Mouse (Mus musculus): ENCODE results near the gene Gm8113. TPM values are rescaled to one million over a fixed set of nuclear protein-coding genes. Genes with fewer than 3 reads are reported as not detected.
"Not testable (repeated sequence)": the region's sequence is repeated elsewhere in the genome, so short reads cannot be mapped to it uniquely, and the experiment has no call there.

Gene Gm8113
- polyA plus RNA-seq, 1 experiment from 2014 or later = 17.8 TPM

DNA sequence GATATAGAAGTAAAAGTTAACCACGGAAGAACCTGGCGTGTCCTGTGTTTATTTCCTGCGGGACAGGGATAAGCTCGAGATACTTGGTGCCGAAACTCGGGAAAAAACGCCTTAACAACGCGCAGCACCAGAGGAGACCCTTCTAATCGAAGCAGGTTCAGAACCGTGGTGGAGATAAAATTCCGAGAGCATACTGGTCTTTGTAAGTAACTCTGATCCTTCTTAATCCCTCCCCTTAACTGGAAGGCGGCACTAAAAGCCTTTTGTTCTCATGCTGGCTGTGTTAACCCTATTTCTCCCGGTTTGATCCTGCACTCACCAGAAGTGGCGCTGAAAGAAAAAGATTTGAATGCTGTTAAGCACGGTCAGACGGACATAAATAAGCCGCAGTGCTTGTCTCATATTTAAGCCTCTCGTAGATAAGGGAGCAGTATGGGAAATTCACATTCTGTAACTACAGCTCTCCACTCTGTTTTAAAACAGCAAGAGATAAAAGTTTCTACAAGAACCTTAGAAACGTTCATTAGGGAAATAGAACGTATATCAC, 287 bp downstream of the Gm8113 start:
- H3K4me1 ChIP-seq (ENCODE audit: insufficient read depth, low read length); H3K27me3 ChIP-seq (ENCODE audit: insufficient read depth, low read length); H3K36me3 ChIP-seq (ENCODE audit: insufficient read depth, low read length); H3K9me3 ChIP-seq (ENCODE audit: low read length): not testable (repeated sequence)
- Histone ChIP-seq H3K27ac (ENCODE audit: low read length) (peak overlapping the region; percentile 86), H3K4me2 (replicated peaks; ENCODE audit: low read depth, low read length) (peak overlapping the region; percentile 43), H3K4me3 (ENCODE audit: low read length) (peak overlapping the region; percentile 50), H3K9ac (replicated peaks; ENCODE audit: low read length) (peak overlapping the region; percentile 72)
- ATAC-seq (ENCODE audit: low FRiP score, low TSS enrichment) = peak; percentile 91
- 6% methylated on average over 21 of the region's 21 CpGs for WGBS

DNA sequence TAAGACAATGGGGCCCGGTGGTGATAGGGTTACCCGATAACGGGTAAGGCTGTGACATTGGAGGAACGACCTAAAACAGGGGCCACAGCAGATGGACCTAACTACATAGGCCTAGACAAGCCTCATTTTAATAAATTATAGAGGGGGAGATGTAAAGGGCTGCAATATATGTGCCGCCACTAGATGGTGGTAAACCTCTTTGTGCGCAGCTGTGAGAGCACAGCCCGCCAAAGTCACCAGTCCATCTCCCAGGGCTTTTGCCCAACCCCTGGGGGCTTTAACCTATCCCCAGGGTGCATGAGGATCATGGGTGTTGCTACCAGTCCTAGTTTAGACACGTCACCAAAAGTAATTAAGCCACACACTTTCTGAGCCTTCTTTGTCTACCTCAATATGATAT, 7.8 kb downstream of the Gm8113 start:
- H3K27me3 ChIP-seq (ENCODE audit: insufficient read depth, low read length); H3K27ac ChIP-seq (ENCODE audit: low read length); H3K4me2 ChIP-seq (replicated peaks; ENCODE audit: low read depth, low read length); ATAC-seq (ENCODE audit: low FRiP score, low TSS enrichment); H3K9ac ChIP-seq (replicated peaks; ENCODE audit: low read length); H3K36me3 ChIP-seq (ENCODE audit: insufficient read depth, low read length); H3K4me1 ChIP-seq (ENCODE audit: insufficient read depth, low read length); H3K9me3 ChIP-seq (ENCODE audit: low read length); H3K4me3 ChIP-seq (ENCODE audit: low read length): not testable (repeated sequence)
- 22% methylated on average over 8 of the region's 8 CpGs for WGBS

DNA sequence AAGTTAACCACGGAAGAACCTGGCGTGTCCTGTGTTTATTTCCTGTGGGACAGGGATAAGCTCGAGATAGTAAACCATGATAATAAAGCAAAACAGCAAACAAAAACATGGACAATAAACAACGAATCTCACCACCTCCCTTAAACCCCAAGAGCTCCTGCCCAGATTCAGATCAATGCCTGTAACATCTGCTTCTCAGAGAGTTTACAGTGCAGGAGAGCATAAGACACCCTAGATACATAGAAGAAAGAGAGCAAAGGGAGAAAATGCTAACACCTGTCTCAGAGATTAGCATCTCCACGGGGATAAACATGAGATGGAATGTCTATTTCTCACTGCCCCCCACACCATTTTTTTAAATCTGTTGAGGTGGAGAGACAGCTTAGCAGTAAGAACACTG, 8.2 kb downstream of the Gm8113 start:
- not testable (repeated sequence) for H3K27ac ChIP-seq (ENCODE audit: low read length); H3K4me1 ChIP-seq (ENCODE audit: insufficient read depth, low read length); H3K4me3 ChIP-seq (ENCODE audit: low read length); H3K36me3 ChIP-seq (ENCODE audit: insufficient read depth, low read length); H3K27me3 ChIP-seq (ENCODE audit: insufficient read depth, low read length); H3K4me2 ChIP-seq (replicated peaks; ENCODE audit: low read depth, low read length); H3K9ac ChIP-seq (replicated peaks; ENCODE audit: low read length); ATAC-seq (ENCODE audit: low FRiP score, low TSS enrichment); H3K9me3 ChIP-seq (ENCODE audit: low read length)
- WGBS = 53% methylated on average over 5 of the region's 5 CpGs

DNA sequence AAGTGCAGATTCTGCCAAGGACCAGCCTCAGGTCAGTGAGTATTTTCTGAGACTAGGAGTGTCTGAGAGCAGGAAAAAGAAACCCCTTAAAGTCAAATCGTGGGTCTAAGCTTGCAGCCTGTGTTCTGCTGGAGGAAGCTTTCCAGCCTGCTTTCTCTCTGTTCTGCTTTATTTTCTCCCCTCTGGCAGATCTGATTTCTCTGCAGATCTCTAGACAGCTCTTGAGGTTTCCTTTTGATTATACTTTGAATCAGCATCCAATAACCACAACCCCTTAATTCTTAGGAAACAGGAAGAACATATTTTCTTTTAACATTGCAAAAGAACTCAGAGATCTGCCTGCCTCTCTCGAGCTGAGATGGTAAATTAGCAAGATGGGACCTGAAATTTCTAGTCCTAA, 28.2 kb downstream of the Gm8113 start:
- not testable (repeated sequence) for H3K36me3 ChIP-seq (ENCODE audit: insufficient read depth, low read length); H3K27ac ChIP-seq (ENCODE audit: low read length); H3K9me3 ChIP-seq (ENCODE audit: low read length); H3K4me3 ChIP-seq (ENCODE audit: low read length); H3K4me2 ChIP-seq (replicated peaks; ENCODE audit: low read depth, low read length); H3K27me3 ChIP-seq (ENCODE audit: insufficient read depth, low read length); H3K9ac ChIP-seq (replicated peaks; ENCODE audit: low read length); ATAC-seq (ENCODE audit: low FRiP score, low TSS enrichment); H3K4me1 ChIP-seq (ENCODE audit: insufficient read depth, low read length)
- WGBS = 36% methylated on average over 1 of the region's 2 CpGs

DNA sequence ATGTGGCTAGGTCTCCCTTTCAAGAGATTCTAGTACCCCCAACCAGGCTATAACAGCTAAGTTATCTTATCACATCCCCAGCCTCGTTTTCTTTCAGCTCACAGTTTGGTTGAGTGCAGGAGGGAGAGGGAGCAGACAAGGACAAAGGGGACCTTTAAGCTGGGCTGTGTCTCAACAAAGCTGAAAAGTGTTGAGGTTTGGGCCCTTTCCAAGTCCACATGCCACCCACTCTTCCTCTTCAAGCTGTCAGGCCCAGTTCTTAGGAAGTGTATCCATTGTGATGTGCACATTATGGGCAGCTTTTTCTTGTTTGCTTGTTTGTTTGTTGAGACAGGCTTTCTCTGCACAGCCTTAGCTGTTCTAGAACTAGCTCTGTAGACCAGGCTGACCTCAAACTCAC, 29.9 kb downstream of the Gm8113 start:
- not testable (repeated sequence) for ATAC-seq (ENCODE audit: low FRiP score, low TSS enrichment); H3K27me3 ChIP-seq (ENCODE audit: insufficient read depth, low read length)
- WGBS = no CpG with 5 or more reads among the region's 1 CpGs

DNA sequence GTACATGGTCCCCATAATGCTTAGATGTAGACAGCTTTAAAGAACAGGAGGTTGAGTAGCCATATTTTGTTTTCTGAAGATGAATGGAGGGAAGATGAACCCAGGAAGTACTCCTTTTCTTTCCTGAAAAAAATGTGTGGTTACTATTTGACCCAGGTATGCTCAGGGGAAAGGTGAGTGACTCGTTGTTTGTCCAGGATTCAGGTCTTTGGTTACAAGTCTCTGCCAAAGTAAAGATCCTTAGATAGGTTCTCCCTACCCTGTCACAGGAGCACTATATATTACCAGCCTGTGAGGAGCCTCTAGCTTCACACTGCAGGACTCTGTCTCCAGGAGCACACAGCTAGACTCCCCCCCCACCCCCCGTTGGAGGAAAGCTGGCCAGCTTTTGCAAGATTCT, 31.6 kb downstream of the Gm8113 start, which contains the start of gene Ang5:
Gene Ang5, plus strand, starts transcription at position 301 of the 400 bp plus-strand sequence.
- no CpG with 5 or more reads among the region's 2 CpGs for WGBS
- H3K36me3 ChIP-seq (ENCODE audit: insufficient read depth, low read length); H3K27ac ChIP-seq (ENCODE audit: low read length); H3K4me1 ChIP-seq (ENCODE audit: insufficient read depth, low read length); ATAC-seq (ENCODE audit: low FRiP score, low TSS enrichment); H3K27me3 ChIP-seq (ENCODE audit: insufficient read depth, low read length); H3K4me3 ChIP-seq (ENCODE audit: low read length); H3K9me3 ChIP-seq (ENCODE audit: low read length); H3K9ac ChIP-seq (replicated peaks; ENCODE audit: low read length); H3K4me2 ChIP-seq (replicated peaks; ENCODE audit: low read depth, low read length): not testable (repeated sequence)

More for the DNA sequence above, 29.9 kb downstream of the Gm8113 start:
- H3K4me1 ChIP-seq (ENCODE audit: insufficient read depth, low read length); H3K36me3 ChIP-seq (ENCODE audit: insufficient read depth, low read length); H3K27ac ChIP-seq (ENCODE audit: low read length); H3K4me2 ChIP-seq (replicated peaks; ENCODE audit: low read depth, low read length); H3K9me3 ChIP-seq (ENCODE audit: low read length); H3K4me3 ChIP-seq (ENCODE audit: low read length); H3K9ac ChIP-seq (replicated peaks; ENCODE audit: low read length): not testable (repeated sequence)

Other genes starting within 250 kb of the Gm8113 start
- not detected in 2 replicates for gene Gm8165, start 248.2 kb upstream of the Gm8113 start, polyA plus RNA-seq (2015; fragmentation: Nextera tagmentation; extraction: Ambion mirVana)
- 0.92 and 0.96 TPM in 2 replicates for gene Gm7324, start 227.6 kb upstream of the Gm8113 start, polyA plus RNA-seq (2015; fragmentation: Nextera tagmentation; extraction: Ambion mirVana)
- not detected in 2 replicates for gene Gm16506, start 197.9 kb upstream of the Gm8113 start, polyA plus RNA-seq (2015; fragmentation: Nextera tagmentation; extraction: Ambion mirVana)
- gene Gm6526, start 177.5 kb upstream of the Gm8113 start, polyA plus RNA-seq (2015; fragmentation: Nextera tagmentation; extraction: Ambion mirVana) = not detected in 2 replicates
- not detected in 2 replicates for gene Gm8180, start 140.6 kb upstream of the Gm8113 start, polyA plus RNA-seq (2015; fragmentation: Nextera tagmentation; extraction: Ambion mirVana)
- gene Ear1, start 49.9 kb upstream of the Gm8113 start, polyA plus RNA-seq (2015; fragmentation: Nextera tagmentation; extraction: Ambion mirVana) = not detected in 2 replicates
- not detected in 2 replicates for gene Ear10, start 1.8 kb upstream of the Gm8113 start, polyA plus RNA-seq (2015; fragmentation: Nextera tagmentation; extraction: Ambion mirVana)
- not detected in 2 replicates for gene Ang5, start 31.7 kb downstream of the Gm8113 start, polyA plus RNA-seq (2015; fragmentation: Nextera tagmentation; extraction: Ambion mirVana)
- not detected in 2 replicates for gene Ang6, start 76.9 kb downstream of the Gm8113 start, polyA plus RNA-seq (2015; fragmentation: Nextera tagmentation; extraction: Ambion mirVana)
- gene Ear2, start 177.3 kb downstream of the Gm8113 start, polyA plus RNA-seq (2015; fragmentation: Nextera tagmentation; extraction: Ambion mirVana) = 0.46 TPM in 1 of 2 replicates, not detected in the other
- gene Gm3327, start 198.5 kb downstream of the Gm8113 start, polyA plus RNA-seq (2015; fragmentation: Nextera tagmentation; extraction: Ambion mirVana) = not detected in 2 replicates